Mouse (Mus musculus): ENCODE measurements around the gene Itpr1. TPM values are rescaled to one million over a fixed set of nuclear protein-coding genes. Genes with fewer than 3 reads are reported as not detected.

Itpr1 gene
- polyA plus RNA-seq, 1 experiment from 2014 or later: 11.4 TPM

- no peak overlapping the region for H3K4me2 ChIP-seq (ENCODE audit: low read depth, low read length)
- no peak overlapping the region for H3K9ac ChIP-seq (ENCODE audit: low read length)
- H3K36me3 ChIP-seq (ENCODE audit: control insufficient read depth, insufficient read depth, low read length): peaks cover 14% of the 10 kb centered on the region
- no peak overlapping the region for H3K27ac ChIP-seq (ENCODE audit: low read length)
- no peak for ATAC-seq (ENCODE audit: insufficient read depth, low FRiP score)
- 64% methylated on average over 2 of the region's 2 CpGs for WGBS
- H3K4me3 ChIP-seq (replicated peaks; ENCODE audit: low read length): no peak overlapping the region
- no peaks in the 10 kb centered on the region for H3K27me3 ChIP-seq (ENCODE audit: control insufficient read depth, insufficient read depth, low read length)
- H3K4me1 ChIP-seq (ENCODE audit: control insufficient read depth, insufficient read depth, low read length): no peaks in the 10 kb centered on the region
- H3K9me3 ChIP-seq (replicated peaks; ENCODE audit: control insufficient read depth, low read length): no peaks in the 10 kb centered on the region
Measured at GRCm38 (mm10) chr6:108380209-108380608, 167.3 kb downstream of the Itpr1 start.

GRCm38 (mm10) chr6:108390624-108391324 lies 177.9 kb downstream of the Itpr1 start:
- no peak overlapping the region for H3K4me3 ChIP-seq (replicated peaks; ENCODE audit: low read length)
- no peaks in the 10 kb centered on the region for H3K9me3 ChIP-seq (replicated peaks; ENCODE audit: control insufficient read depth, low read length)
- H3K27ac ChIP-seq (ENCODE audit: low read length): peak overlapping the region; percentile 51
- ATAC-seq (ENCODE audit: insufficient read depth, low FRiP score): peak; percentile 62
- H3K27me3 ChIP-seq (ENCODE audit: control insufficient read depth, insufficient read depth, low read length): no peaks in the 10 kb centered on the region
- H3K36me3 ChIP-seq (ENCODE audit: control insufficient read depth, insufficient read depth, low read length): peaks cover 3% of the 10 kb centered on the region; the same call in 1 of the 2 replicates
- WGBS: 57% methylated on average over 6 of the region's 6 CpGs
- H3K4me2 ChIP-seq (ENCODE audit: low read depth, low read length): no peak overlapping the region
- H3K4me1 ChIP-seq (ENCODE audit: control insufficient read depth, insufficient read depth, low read length): 0 out of 2 replicates have a peak, but pooled peaks cover 6% of the 10 kb centered on the region
- H3K9ac ChIP-seq (ENCODE audit: low read length): no peak overlapping the region

GRCm38 (mm10) chr6:108393131-108393530 lies 180.2 kb downstream of the Itpr1 start:
- Histone ChIP-seq H3K4me2 (ENCODE audit: low read depth, low read length) (no peak overlapping the region), H3K4me1 (ENCODE audit: control insufficient read depth, insufficient read depth, low read length) (0 out of 2 replicates have a peak, but pooled peaks cover 6% of the 10 kb centered on the region), H3K27me3 (ENCODE audit: control insufficient read depth, insufficient read depth, low read length) (no peaks in the 10 kb centered on the region), H3K27ac (ENCODE audit: low read length) (peak overlapping the region; percentile 59), H3K4me3 (replicated peaks; ENCODE audit: low read length) (no peak overlapping the region), H3K9me3 (replicated peaks; ENCODE audit: control insufficient read depth, low read length) (no peaks in the 10 kb centered on the region), H3K36me3 (ENCODE audit: control insufficient read depth, insufficient read depth, low read length) (peaks cover 3% of the 10 kb centered on the region; the same call in 1 of the 2 replicates), H3K9ac (ENCODE audit: low read length) (no peak overlapping the region)
- WGBS: 61% methylated on average over 8 of the region's 8 CpGs
- peak; percentile 35; the same call in 1 of the 2 replicates for ATAC-seq (ENCODE audit: insufficient read depth, low FRiP score)

GRCm38 (mm10) chr6:108397956-108398355 lies 185.1 kb downstream of the Itpr1 start:
- no peak for ATAC-seq (ENCODE audit: insufficient read depth, low FRiP score)
- Histone ChIP-seq H3K4me3 (replicated peaks; ENCODE audit: low read length) (no peak overlapping the region), H3K9me3 (replicated peaks; ENCODE audit: control insufficient read depth, low read length) (no peaks in the 10 kb centered on the region), H3K4me2 (ENCODE audit: low read depth, low read length) (no peak overlapping the region), H3K27me3 (ENCODE audit: control insufficient read depth, insufficient read depth, low read length) (no peaks in the 10 kb centered on the region), H3K27ac (ENCODE audit: low read length) (no peak overlapping the region), H3K9ac (ENCODE audit: low read length) (no peak overlapping the region), H3K4me1 (ENCODE audit: control insufficient read depth, insufficient read depth, low read length) (no peaks in the 10 kb centered on the region), H3K36me3 (ENCODE audit: control insufficient read depth, insufficient read depth, low read length) (no peaks in the 10 kb centered on the region; the same call in 1 of the 2 replicates)
- 89% methylated on average over 3 of the region's 3 CpGs for WGBS

GRCm38 (mm10) chr6:108401412-108401955 lies 188.6 kb downstream of the Itpr1 start:
- Histone ChIP-seq H3K4me3 (replicated peaks; ENCODE audit: low read length) (no peak overlapping the region), H3K9me3 (replicated peaks; ENCODE audit: control insufficient read depth, low read length) (no peaks in the 10 kb centered on the region), H3K36me3 (ENCODE audit: control insufficient read depth, insufficient read depth, low read length) (no peaks in the 10 kb centered on the region), H3K9ac (ENCODE audit: low read length) (no peak overlapping the region), H3K4me1 (ENCODE audit: control insufficient read depth, insufficient read depth, low read length) (no peaks in the 10 kb centered on the region), H3K27me3 (ENCODE audit: control insufficient read depth, insufficient read depth, low read length) (no peaks in the 10 kb centered on the region), H3K27ac (ENCODE audit: low read length) (no peak overlapping the region), H3K4me2 (ENCODE audit: low read depth, low read length) (no peak overlapping the region)
- no peak for ATAC-seq (ENCODE audit: insufficient read depth, low FRiP score)
- WGBS: 81% methylated on average over 10 of the region's 10 CpGs

GRCm38 (mm10) chr6:108404736-108405135 lies 191.8 kb downstream of the Itpr1 start:
- Histone ChIP-seq H3K4me2 (ENCODE audit: low read depth, low read length) (no peak overlapping the region), H3K36me3 (ENCODE audit: control insufficient read depth, insufficient read depth, low read length) (no peaks in the 10 kb centered on the region), H3K27me3 (ENCODE audit: control insufficient read depth, insufficient read depth, low read length) (no peaks in the 10 kb centered on the region), H3K9ac (ENCODE audit: low read length) (no peak overlapping the region), H3K9me3 (replicated peaks; ENCODE audit: control insufficient read depth, low read length) (no peaks in the 10 kb centered on the region), H3K27ac (ENCODE audit: low read length) (no peak overlapping the region), H3K4me1 (ENCODE audit: control insufficient read depth, insufficient read depth, low read length) (no peaks in the 10 kb centered on the region), H3K4me3 (replicated peaks; ENCODE audit: low read length) (no peak overlapping the region)
- no peak for ATAC-seq (ENCODE audit: insufficient read depth, low FRiP score)
- WGBS: 88% methylated on average over 8 of the region's 8 CpGs

- H3K4me3 ChIP-seq (replicated peaks; ENCODE audit: low read length): no peak overlapping the region
- no peaks in the 10 kb centered on the region for H3K36me3 ChIP-seq (ENCODE audit: control insufficient read depth, insufficient read depth, low read length)
- no peaks in the 10 kb centered on the region for H3K4me1 ChIP-seq (ENCODE audit: control insufficient read depth, insufficient read depth, low read length)
- no peak overlapping the region for H3K9ac ChIP-seq (ENCODE audit: low read length)
- ATAC-seq (ENCODE audit: insufficient read depth, low FRiP score): peak; percentile 33; the same call in 1 of the 2 replicates
- H3K27me3 ChIP-seq (ENCODE audit: control insufficient read depth, insufficient read depth, low read length): no peaks in the 10 kb centered on the region
- H3K27ac ChIP-seq (ENCODE audit: low read length): no peak overlapping the region
- H3K9me3 ChIP-seq (replicated peaks; ENCODE audit: control insufficient read depth, low read length): no peaks in the 10 kb centered on the region
- H3K4me2 ChIP-seq (ENCODE audit: low read depth, low read length): no peak overlapping the region
- 93% methylated on average over 3 of the region's 3 CpGs for WGBS
Measured at GRCm38 (mm10) chr6:108408053-108408452, 195.2 kb downstream of the Itpr1 start.

GRCm38 (mm10) chr6:108408726-108409125 lies 195.8 kb downstream of the Itpr1 start:
- H3K9me3 ChIP-seq (replicated peaks; ENCODE audit: control insufficient read depth, low read length): no peaks in the 10 kb centered on the region
- H3K27ac ChIP-seq (ENCODE audit: low read length): no peak overlapping the region
- 94% methylated on average over 5 of the region's 5 CpGs for WGBS
- no peaks in the 10 kb centered on the region for H3K27me3 ChIP-seq (ENCODE audit: control insufficient read depth, insufficient read depth, low read length)
- H3K4me2 ChIP-seq (ENCODE audit: low read depth, low read length): no peak overlapping the region
- no peaks in the 10 kb centered on the region for H3K4me1 ChIP-seq (ENCODE audit: control insufficient read depth, insufficient read depth, low read length)
- no peaks in the 10 kb centered on the region for H3K36me3 ChIP-seq (ENCODE audit: control insufficient read depth, insufficient read depth, low read length)
- ATAC-seq (ENCODE audit: insufficient read depth, low FRiP score): no peak
- H3K4me3 ChIP-seq (replicated peaks; ENCODE audit: low read length): no peak overlapping the region
- H3K9ac ChIP-seq (ENCODE audit: low read length): no peak overlapping the region

GRCm38 (mm10) chr6:108410771-108411170 lies 197.9 kb downstream of the Itpr1 start:
- no peak overlapping the region for H3K4me2 ChIP-seq (ENCODE audit: low read depth, low read length)
- no peak overlapping the region for H3K4me3 ChIP-seq (replicated peaks; ENCODE audit: low read length)
- no peaks in the 10 kb centered on the region for H3K9me3 ChIP-seq (replicated peaks; ENCODE audit: control insufficient read depth, low read length)
- no peak for ATAC-seq (ENCODE audit: insufficient read depth, low FRiP score)
- H3K27ac ChIP-seq (ENCODE audit: low read length): no peak overlapping the region
- 56% methylated on average over 16 of the region's 16 CpGs for WGBS
- H3K27me3 ChIP-seq (ENCODE audit: control insufficient read depth, insufficient read depth, low read length): no peaks in the 10 kb centered on the region
- no peaks in the 10 kb centered on the region for H3K36me3 ChIP-seq (ENCODE audit: control insufficient read depth, insufficient read depth, low read length)
- H3K4me1 ChIP-seq (ENCODE audit: control insufficient read depth, insufficient read depth, low read length): no peaks in the 10 kb centered on the region
- no peak overlapping the region for H3K9ac ChIP-seq (ENCODE audit: low read length)

Measured in stomach, embryonic 16.5 days (tissue).